Mouse (Mus musculus): ENCODE results near the gene Mum1l1.

DNA sequence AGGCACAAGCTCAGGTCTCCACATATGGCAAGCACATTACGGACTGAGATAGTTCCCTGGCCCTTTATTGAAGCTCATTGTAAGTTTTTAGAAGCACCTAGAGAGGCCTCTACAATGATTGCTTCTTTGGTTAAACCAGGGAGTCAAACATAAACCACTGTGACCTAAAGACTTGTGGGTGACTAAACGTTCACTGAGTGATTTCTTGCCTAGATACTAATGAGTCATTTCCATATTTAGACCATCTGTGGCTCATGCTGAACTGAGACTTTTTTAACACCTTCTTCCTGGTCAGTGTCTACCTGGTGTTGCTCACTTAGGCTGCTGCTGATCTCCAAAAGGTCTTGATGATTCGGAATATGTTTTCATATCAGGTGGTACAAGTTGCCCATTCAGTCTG is 12.1 kb downstream of the Mum1l1 start:
- TF ChIP-seq POLR2A (IDR thresholded peaks at IDR 0.05; ENCODE audit: insufficient read depth, low read depth, low read length) (no peak), CTCF (IDR thresholded peaks at IDR 0.05) (no peak), EP300 (IDR thresholded peaks at IDR 0.05; ENCODE audit: insufficient read depth, low read depth, low read length) (no peak)

All from heart, adult 2 months (tissue).